Mouse (Mus musculus) lung, adult 2 months (tissue): ENCODE measurements around the gene Wwc2. TPM values are rescaled to one million over a fixed set of nuclear protein-coding genes. Genes with fewer than 3 reads are reported as not detected.

Experiments used
- DNase-seq: peaks from one replicate; pipeline ENCODE4 v3.0.0; 2022
- H3K4me1 ChIP-seq: fragments of 200-500 bp; 2 replicates; pipeline ENCODE4 v1.6.1; 2011; ENCODE audit warnings: low read length; ENCODE audit not compliant: control insufficient read depth, insufficient read depth
- H3K4me3 ChIP-seq: fragments of 200-500 bp; replicated peaks from 2 replicates; pipeline ENCODE3; 2011; ENCODE audit warnings: low read depth, mild to moderate bottlenecking, control low read depth, low read length; ENCODE audit errors: extremely low read depth
- CTCF ChIP-seq: fragments of 200-500 bp; IDR thresholded peaks from 2 replicates; pipeline ENCODE4 v1.5.1; 2011; ENCODE audit warnings: mild to moderate bottlenecking, low read length, control low read depth; ENCODE audit not compliant: insufficient read depth
- POLR2A ChIP-seq: fragments of 200-500 bp; IDR thresholded peaks from 2 replicates; pipeline ENCODE4 v1.6.1; 2011; ENCODE audit warnings: low read depth, mild to moderate bottlenecking, control low read depth, low read length, borderline replicate concordance; ENCODE audit errors: extremely low read depth
- WGBS: fragments of 180-500 bp; shearing (Covaris S2); methylation state at CpG from one replicate; pipeline ENCODE4 v1.1.7; 2018; 5-methylcytosine and 5-hydroxymethylcytosine counted together
- polyA plus RNA-seq: library from polyadenylated mRNA; depleted of rRNA; stranded (reverse); fragments of >200 nt; gene quantifications from 2 replicates; pipeline ENCODE4 v1.2.3, GENCODE M21; 2012; rRNA removed

Gene Wwc2
- 24.7 and 25.5 TPM in 2 replicates for polyA plus RNA-seq

DNA sequence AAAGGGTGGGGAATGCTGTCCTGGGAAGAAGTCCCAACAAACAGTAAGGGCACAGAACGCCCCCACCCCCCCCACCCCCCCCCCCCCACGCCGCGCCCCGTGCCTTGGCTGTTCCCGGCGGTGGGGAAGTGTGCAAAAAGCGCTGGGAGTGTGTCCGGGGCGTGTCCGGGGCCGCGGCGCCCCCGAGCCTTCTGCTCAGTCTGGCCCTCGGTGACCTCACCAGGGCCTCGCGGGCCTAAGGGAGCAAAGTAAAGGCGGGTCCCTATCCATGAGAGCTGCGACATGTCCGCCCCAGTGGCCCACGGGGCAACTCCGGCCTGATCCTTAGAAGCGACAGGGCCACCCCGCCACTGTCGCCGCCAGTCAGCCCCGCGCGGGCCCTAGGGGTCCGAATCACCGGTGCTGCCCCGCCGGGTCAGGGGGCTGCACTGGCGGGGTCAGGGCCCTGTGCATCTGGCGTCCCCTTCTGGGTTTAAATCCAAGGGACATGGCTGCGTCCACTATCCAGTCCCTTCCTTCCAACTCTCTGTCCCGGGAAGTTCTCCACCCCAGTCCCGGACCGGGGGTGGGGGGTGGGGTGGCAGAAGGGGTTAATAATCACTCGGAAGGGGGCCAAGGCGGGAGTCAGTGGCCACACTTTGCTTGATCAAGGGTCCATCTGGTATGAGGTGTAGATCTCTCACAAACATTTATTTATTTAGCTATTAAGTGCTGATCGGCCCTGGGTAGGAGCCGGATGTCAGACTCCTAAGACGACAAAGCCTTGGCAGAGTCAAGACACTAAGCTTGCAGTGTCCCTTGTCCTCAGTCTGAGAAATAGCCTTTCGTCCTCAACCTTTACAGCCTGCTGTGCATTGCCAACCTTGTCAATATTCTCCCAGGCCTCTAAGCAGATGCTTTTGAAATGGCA lies at the start of gene Wwc2:
Gene Wwc2, minus strand, starts transcription at position 14 of the 910 bp plus-strand sequence.
- TF ChIP-seq POLR2A: peak; percentile 59; the same call in 1 of the 2 replicates
- no peak for TF ChIP-seq CTCF
- WGBS: 2% methylated on average over 44 of the region's 46 CpGs
- DNase-seq: peak; percentile 77

DNA sequence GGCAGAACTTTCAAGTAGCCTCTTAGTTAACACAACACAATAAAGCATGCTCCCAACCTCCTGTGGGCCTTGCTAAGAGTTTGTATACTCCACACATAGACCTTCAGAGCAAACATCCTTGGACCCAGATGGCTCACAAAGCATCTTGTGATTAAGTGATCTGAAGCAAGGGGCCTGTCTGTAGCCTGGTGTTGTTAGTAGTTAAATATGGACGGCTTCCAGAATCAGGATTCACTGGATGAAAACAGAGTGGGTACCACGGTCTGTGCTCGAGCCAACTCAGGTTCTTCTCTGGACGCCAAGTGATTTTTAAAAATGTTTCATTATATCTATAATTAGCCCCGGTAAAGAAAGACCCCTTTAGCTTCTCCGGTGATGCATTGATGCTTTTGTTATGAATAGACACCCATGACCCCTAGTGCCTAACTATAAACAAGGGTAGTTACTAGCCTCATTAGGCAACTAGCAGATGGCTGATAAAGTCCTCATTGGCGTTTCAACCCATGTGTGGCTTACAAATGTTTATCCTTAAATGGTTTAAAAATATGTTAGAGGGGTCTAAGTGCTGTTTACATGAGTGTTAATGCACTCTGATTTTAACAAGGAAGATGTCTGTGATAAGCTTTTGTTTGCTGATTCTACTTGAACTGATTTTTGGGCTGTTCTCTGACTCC lies 47.7 kb upstream of the Wwc2 start:
- no peaks in the 10 kb centered on the region for H3K4me1 ChIP-seq
- no peak for DNase-seq
- WGBS: 60% methylated on average over 7 of the region's 7 CpGs
- TF ChIP-seq POLR2A (no peak), CTCF (no peak)
- H3K4me3 ChIP-seq: no peak overlapping the region

More for the DNA sequence above, at the start of gene Wwc2:
- Histone ChIP-seq H3K4me1 (peaks cover 14% of the 10 kb centered on the region; the same call in 1 of the 2 replicates), H3K4me3 (peak within 1 kb of the TSS; percentile 75)

DNA sequence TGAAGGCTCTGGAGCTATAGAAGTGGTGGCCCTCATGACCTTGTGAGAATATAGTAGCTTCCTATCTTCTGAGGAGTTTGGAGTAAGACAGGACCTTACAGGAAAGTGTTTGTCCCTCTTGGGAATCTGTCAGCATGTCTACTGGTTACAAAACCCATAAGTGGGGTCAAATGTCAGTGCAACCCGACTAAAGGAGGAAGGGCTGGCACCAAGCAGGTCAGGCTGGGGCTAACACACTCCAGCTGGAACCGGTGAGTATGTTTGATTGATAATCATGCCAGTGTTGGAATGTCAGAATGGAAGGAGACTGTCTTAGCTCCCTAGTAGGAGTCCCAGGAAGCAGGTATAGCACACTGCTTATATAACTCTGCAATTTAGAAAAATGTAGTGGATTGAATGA lies 41.3 kb upstream of the Wwc2 start:
- Histone ChIP-seq H3K4me1 (no peaks in the 10 kb centered on the region), H3K4me3 (no peak overlapping the region)
- TF ChIP-seq POLR2A: no peak
- no peak for TF ChIP-seq CTCF
- WGBS: 5% methylated on average over 2 of the region's 2 CpGs
- DNase-seq: no peak

DNA sequence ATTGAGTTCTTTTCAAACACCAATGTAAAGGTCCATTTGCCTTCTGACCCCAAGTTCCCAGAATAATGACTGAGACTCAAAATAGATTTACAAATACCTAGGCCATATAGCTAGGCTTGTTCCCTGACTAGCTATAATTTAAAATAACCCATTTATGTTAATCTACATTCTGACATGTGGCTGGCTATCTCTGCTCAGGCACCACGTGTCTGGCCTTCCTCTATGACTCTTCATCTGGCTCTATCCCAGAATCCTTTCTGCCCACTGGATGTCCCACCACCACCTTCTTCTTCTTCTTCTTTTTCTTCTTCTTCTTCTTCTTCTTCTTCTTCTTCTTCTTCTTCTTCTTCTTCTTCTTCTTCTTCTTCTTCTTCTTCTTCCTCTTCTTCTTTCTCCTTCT lies 39.9 kb upstream of the Wwc2 start:
- Histone ChIP-seq H3K4me1 (no peaks in the 10 kb centered on the region), H3K4me3 (no peak overlapping the region)
- no peak for TF ChIP-seq CTCF
- 56% methylated on average over 1 of the region's 1 CpGs for WGBS
- no peak for DNase-seq

DNA sequence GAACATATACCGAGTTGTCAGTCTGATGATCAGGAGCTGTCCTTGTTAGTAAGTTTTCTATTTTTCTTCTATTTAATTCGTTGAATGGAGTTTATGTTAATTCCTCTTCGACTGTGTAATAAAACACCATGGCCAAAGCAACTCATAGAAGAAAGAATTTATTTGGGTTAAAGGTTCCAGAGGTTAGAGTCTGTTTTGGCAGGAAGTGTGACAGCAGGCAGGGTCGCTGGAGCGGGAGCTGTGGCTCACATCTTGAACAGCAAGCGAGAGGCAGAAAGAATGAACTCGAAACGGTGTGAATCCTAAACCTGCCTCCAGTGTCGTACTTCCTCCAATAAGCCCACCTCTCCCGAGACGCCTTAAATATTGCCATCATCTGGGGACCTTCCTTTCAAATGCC lies 36.1 kb upstream of the Wwc2 start:
- TF ChIP-seq CTCF (no peak), POLR2A (no peak)
- WGBS: 63% methylated on average over 11 of the region's 11 CpGs
- no peak overlapping the region for H3K4me3 ChIP-seq
- no peaks in the 10 kb centered on the region for H3K4me1 ChIP-seq
- DNase-seq: no peak

DNA sequence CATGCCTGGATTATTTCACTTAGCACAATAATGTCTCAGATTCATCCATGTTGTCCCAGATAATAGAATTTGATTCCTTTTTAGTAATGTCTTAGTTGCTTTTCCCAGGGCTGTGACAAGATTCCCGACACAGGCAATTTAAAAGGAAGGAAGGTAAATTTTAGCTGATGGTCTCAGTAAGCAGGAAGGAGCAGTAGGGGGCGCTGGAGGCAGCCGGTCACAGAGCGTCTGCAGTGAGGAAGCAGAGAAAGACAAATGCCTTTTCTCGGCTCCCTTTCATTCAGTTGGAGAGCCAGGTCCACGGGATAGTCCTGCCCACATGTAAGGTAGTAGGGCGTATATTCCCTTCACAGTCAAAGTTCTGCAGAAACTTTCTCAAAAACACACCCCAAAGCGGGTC lies 32.5 kb upstream of the Wwc2 start:
- H3K4me3 ChIP-seq: no peak overlapping the region
- TF ChIP-seq POLR2A (no peak), CTCF (0 out of 2 replicates have a peak, but pooled peaks have one; percentile 18)
- DNase-seq: no peak
- WGBS: 72% methylated on average over 8 of the region's 8 CpGs
- H3K4me1 ChIP-seq: no peaks in the 10 kb centered on the region

DNA sequence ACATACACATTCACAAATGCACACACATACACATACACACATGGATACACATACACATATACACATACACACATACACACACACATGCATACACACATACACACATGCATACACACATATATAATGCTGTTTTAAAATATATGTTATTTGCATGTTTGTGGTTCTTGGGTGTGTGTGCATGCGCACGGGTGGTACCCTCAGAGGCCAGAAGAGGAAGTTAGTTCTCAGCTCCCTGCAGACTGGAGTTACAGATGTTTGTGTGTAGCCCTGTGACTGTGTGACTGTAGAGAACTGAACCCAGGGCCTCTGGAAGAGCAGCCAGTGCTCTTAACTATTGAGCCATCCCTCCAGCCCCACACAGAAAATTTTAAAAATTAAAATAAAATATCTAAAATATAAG lies 29.0 kb upstream of the Wwc2 start:
- no peak for TF ChIP-seq CTCF
- no peak for TF ChIP-seq POLR2A
- 71% methylated on average over 2 of the region's 2 CpGs for WGBS
- H3K4me3 ChIP-seq: no peak overlapping the region
- DNase-seq: no peak
- no peaks in the 10 kb centered on the region for H3K4me1 ChIP-seq

DNA sequence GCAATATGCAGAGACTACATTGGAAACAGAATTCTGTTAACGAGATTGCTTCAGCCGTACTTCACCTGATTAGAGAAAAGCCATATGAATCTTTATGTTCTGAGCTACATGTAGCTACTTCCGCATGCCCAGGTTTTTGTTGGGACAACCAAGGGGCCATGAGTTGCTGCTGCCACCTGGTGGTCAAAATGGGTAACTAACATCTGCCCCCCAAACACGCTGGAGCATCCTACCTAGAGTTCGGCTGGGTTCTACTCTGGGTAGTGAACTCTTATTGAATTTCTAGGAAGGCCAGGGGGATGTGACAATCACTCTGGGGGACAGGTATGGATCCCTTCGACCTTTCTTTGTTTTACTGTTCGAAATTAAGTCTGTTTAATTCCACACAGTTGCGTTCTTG lies 25.8 kb upstream of the Wwc2 start:
- TF ChIP-seq CTCF (peak; percentile 96), POLR2A (no peak)
- 14% methylated on average over 8 of the region's 8 CpGs for WGBS
- H3K4me1 ChIP-seq: no peaks in the 10 kb centered on the region
- no peak overlapping the region for H3K4me3 ChIP-seq
- peak; percentile 77 for DNase-seq

DNA sequence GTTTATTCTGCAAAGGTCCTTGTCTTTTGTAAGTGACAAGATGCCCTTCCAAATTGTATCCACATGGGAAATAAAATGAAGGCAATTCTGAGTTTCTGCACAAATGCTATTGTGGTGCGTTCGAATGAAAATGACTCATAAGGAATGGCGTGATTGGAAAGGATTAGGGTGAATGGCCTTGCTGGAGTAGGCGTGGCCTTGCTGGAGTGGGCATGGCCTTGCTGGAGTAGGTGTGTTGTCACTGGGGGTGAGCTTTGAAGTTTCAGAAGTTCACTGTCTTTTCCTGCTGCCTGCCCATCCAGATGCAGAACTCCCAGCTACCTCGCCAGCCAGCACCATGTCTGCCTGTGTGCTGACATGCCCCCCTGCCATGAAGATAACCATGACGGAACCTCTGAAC lies 23.7 kb upstream of the Wwc2 start:
- no peak for DNase-seq
- TF ChIP-seq POLR2A: no peak

DNA sequence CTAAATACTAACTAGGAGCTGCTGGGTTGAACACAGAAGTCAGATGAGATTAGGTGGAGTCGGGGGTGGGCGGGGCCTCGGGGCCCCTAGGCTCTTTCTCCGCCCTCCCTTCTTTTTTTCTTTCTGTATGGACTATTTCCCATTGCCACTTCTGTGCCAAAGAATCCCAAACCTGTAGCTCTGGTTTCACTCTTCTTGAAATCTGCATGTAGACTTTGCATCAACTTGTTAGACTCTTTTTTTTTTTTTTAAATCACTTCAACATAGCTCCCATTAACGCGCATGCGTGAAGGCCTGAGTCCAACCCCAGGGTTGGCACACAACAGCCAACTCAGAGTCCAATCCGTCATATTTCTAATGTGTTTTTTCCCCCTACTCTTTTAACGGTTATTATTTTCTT lies 22.6 kb upstream of the Wwc2 start:
- Histone ChIP-seq H3K4me3 (no peak overlapping the region), H3K4me1 (no peaks in the 10 kb centered on the region)
- TF ChIP-seq POLR2A: no peak
- no peak for TF ChIP-seq CTCF
- 80% methylated on average over 9 of the region's 9 CpGs for WGBS
- no peak for DNase-seq

More for the DNA sequence above, 23.7 kb upstream of the Wwc2 start:
- H3K4me1 ChIP-seq: no peaks in the 10 kb centered on the region
- no peak overlapping the region for H3K4me3 ChIP-seq
- WGBS: 91% methylated on average over 6 of the region's 6 CpGs
